In genomic region chr6:24384193-24384888, GRCm38 (mm10) we compare ENCODE assay signal across 8 mouse cellular contexts.
DNase-seq lines count a peak whose midpoint lies in the region; ATAC-seq and TF ChIP-seq lines count a peak whose summit lies in the region.

No protein-coding gene starts in this region.

- H3K4me3 ChIP-seq in E14TG2a.4 (replicated peaks; ENCODE audit: low read length) = no peak overlapping the region
- H3K4me3 ChIP-seq in kidney, embryonic 15.5 days (replicated peaks) = no peak overlapping the region

- no peak for ATAC-seq in CD4-positive, CD25-positive, alpha-beta regulatory T cell, adult 4 months
- ATAC-seq in kidney, embryonic 15.5 days (replicated peaks; ENCODE audit: low FRiP score) = peak; percentile 6; the same call in 1 of the 2 replicates

- H3K36me3 ChIP-seq in E14TG2a.4 (ENCODE audit: insufficient read depth, low read length) = no peaks in the 10 kb centered on the region
- H3K36me3 ChIP-seq in kidney, embryonic 15.5 days = no peaks in the 10 kb centered on the region

- peak; percentile 13 for DNase-seq in CD4-positive, CD25-positive, alpha-beta regulatory T cell, adult 2 months (ENCODE audit: low read depth, low spot score)
- peak; percentile 20 to 29 for DNase-seq in left cerebral cortex, adult 18-20 months (ENCODE audit: low spot score in 2 of 2)
- DNase-seq in left cerebral cortex, postnatal 4 days = no peak
- DNase-seq in layer of hippocampus, adult 18-20 months (ENCODE audit: low spot score in 2 of 2) = no peak
- DNase-seq in frontal cortex, adult 2 months (ENCODE audit: extremely low spot score in 1 of 2, low spot score in 1 of 2) = no peak

- intact Hi-C loops in left cerebral cortex, postnatal 4 days (cut with DNase I) = no loop called here

- peak; percentile 33 for TF ChIP-seq CTCF in E14TG2a.4 (conservative IDR thresholded peaks at IDR 0.05; ENCODE audit: low read length)

- no peak overlapping the region for H3K9ac ChIP-seq in kidney, embryonic 15.5 days

- no peaks in the 10 kb centered on the region for H3K27me3 ChIP-seq in E14TG2a.4 (ENCODE audit: insufficient read depth, low read length)
- H3K27me3 ChIP-seq in kidney, embryonic 15.5 days = no peaks in the 10 kb centered on the region

- no peaks in the 10 kb centered on the region for H3K9me3 ChIP-seq in E14TG2a.4 (ENCODE audit: low read length)
- no peaks in the 10 kb centered on the region for H3K9me3 ChIP-seq in kidney, embryonic 15.5 days (replicated peaks)

- no peaks in the 10 kb centered on the region for H3K4me1 ChIP-seq in E14TG2a.4 (replicated peaks; ENCODE audit: low read depth, low read length)
- H3K4me1 ChIP-seq in kidney, embryonic 15.5 days = no peaks in the 10 kb centered on the region

- H3K4me2 ChIP-seq in kidney, embryonic 15.5 days = no peak overlapping the region

- WGBS in kidney, embryonic 15.5 days = 87% methylated on average over 11 of the region's 11 CpGs

- no peak overlapping the region for H3K27ac ChIP-seq in kidney, embryonic 15.5 days

Comparison
In these comparisons a context has a peak if more than half of its experiments do, and no peak if none do; other contexts are left out.
1. DNase-seq: peak in CD4-positive, CD25-positive, alpha-beta regulatory T cell, adult 2 months (single experiment) and left cerebral cortex, adult 18-20 months (2 of 2); none in left cerebral cortex, postnatal 4 days (single experiment), layer of hippocampus, adult 18-20 months (0 of 2) and frontal cortex, adult 2 months (0 of 2).